Mouse (Mus musculus): ENCODE results near the gene Pik3ip1. TPM values are rescaled to one million over a fixed set of nuclear protein-coding genes. Genes with fewer than 3 reads are reported as not detected.

The Pik3ip1 gene
- polyA plus RNA-seq, 1 experiment from 2014 or later = 7.0 TPM

DNA sequence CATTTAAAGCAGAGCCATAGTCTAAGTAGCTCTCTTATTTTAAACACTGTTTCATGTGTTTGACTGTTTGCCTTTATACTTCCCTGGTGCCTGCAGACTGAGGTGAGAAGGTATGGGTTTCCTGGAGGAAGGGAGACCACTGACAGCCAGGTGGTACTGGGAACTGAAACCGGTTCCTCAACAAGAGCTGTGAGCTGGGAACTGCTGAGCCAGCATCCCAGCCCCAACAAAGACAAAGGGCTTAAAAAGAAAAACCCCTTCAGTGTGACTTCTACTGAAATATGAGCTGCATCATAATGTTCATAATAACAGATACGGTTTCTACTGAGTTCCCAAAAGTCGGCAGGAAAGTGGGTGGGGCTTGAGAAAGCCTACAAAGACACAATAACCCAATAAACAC is 32.7 kb downstream of the Pik3ip1 start:
- no peaks in the 10 kb centered on the region for H3K27me3 ChIP-seq (ENCODE audit: control insufficient read depth, insufficient read depth, low read length)
- H3K9ac ChIP-seq (ENCODE audit: low read depth, low read length) = no peak overlapping the region
- no peak overlapping the region for H3K27ac ChIP-seq (ENCODE audit: low read depth, low read length)
- peaks cover 8% of the 10 kb centered on the region; the same call in 1 of the 2 replicates for H3K36me3 ChIP-seq (ENCODE audit: control insufficient read depth, insufficient read depth, low read length)
- no peak overlapping the region for H3K4me2 ChIP-seq (replicated peaks; ENCODE audit: low read depth, low read length)
- peaks cover 3% of the 10 kb centered on the region; the same call in 1 of the 2 replicates for H3K9me3 ChIP-seq (ENCODE audit: control insufficient read depth, low read length)
- no peaks in the 10 kb centered on the region for H3K4me1 ChIP-seq (ENCODE audit: control insufficient read depth, insufficient read depth, low read length)
- no peak for ATAC-seq (ENCODE audit: low FRiP score, low TSS enrichment)
- H3K4me3 ChIP-seq (ENCODE audit: low read length) = no peak overlapping the region
- 77% methylated on average over 3 of the region's 3 CpGs for WGBS

DNA sequence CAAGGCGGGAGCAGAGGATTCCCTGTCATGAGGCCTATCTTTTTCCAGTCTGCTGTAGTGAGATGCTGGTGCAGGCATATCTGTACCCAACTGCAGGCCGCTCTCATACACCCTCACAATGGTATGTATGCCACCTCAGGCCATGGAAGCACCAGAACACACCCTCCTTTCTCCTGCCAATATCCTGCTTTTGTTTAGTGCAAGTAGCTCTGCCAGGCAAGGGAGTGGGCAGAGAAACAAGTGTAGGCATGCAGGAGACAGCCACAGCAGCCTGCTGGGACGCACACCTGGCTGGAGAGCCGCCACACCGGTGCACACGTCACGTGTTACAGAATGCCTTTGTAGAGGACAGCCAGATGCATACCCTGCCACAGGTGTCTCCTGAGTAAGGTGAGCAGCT is 36.2 kb downstream of the Pik3ip1 start:
- H3K4me1 ChIP-seq (ENCODE audit: control insufficient read depth, insufficient read depth, low read length) = peaks cover 11% of the 10 kb centered on the region; the same call in 1 of the 2 replicates
- H3K9me3 ChIP-seq (ENCODE audit: control insufficient read depth, low read length) = peaks cover 3% of the 10 kb centered on the region; the same call in 1 of the 2 replicates
- H3K4me3 ChIP-seq (ENCODE audit: low read length) = no peak overlapping the region
- no peaks in the 10 kb centered on the region for H3K36me3 ChIP-seq (ENCODE audit: control insufficient read depth, insufficient read depth, low read length)
- no peak overlapping the region for H3K27ac ChIP-seq (ENCODE audit: low read depth, low read length)
- H3K27me3 ChIP-seq (ENCODE audit: control insufficient read depth, insufficient read depth, low read length) = no peaks in the 10 kb centered on the region
- H3K9ac ChIP-seq (ENCODE audit: low read depth, low read length) = no peak overlapping the region
- H3K4me2 ChIP-seq (replicated peaks; ENCODE audit: low read depth, low read length) = no peak overlapping the region
- ATAC-seq (ENCODE audit: low FRiP score, low TSS enrichment) = no peak
- WGBS = 86% methylated on average over 7 of the region's 7 CpGs

DNA sequence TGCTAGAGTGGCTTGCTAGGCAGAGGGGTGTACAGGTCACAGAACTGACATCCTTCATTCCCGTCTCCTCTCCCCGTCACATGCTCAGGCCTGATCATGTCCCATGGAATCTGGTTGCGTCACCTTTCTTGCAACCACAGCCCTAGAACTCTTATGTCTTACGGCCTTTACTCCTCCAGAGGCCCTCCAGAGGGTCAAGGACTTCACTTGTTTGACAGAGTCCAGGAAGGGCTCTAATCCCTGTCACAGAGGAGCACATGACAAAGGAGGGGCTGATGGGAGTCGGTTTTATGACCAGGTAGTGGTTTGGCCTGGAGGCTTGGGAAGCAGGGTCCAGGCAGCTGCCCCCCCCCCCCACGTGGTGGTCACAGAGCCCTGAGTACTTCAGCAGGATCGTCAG is 38.8 kb downstream of the Pik3ip1 start:
- Histone ChIP-seq H3K4me2 (replicated peaks; ENCODE audit: low read depth, low read length) (no peak overlapping the region), H3K27ac (ENCODE audit: low read depth, low read length) (no peak overlapping the region), H3K9me3 (ENCODE audit: control insufficient read depth, low read length) (no peaks in the 10 kb centered on the region), H3K4me3 (ENCODE audit: low read length) (no peak overlapping the region), H3K27me3 (ENCODE audit: control insufficient read depth, insufficient read depth, low read length) (no peaks in the 10 kb centered on the region), H3K4me1 (ENCODE audit: control insufficient read depth, insufficient read depth, low read length) (peaks cover 16% of the 10 kb centered on the region; the same call in 1 of the 2 replicates), H3K9ac (ENCODE audit: low read depth, low read length) (no peak overlapping the region), H3K36me3 (ENCODE audit: control insufficient read depth, insufficient read depth, low read length) (no peaks in the 10 kb centered on the region)
- no peak for ATAC-seq (ENCODE audit: low FRiP score, low TSS enrichment)
- WGBS = 40% methylated on average over 7 of the region's 7 CpGs

DNA sequence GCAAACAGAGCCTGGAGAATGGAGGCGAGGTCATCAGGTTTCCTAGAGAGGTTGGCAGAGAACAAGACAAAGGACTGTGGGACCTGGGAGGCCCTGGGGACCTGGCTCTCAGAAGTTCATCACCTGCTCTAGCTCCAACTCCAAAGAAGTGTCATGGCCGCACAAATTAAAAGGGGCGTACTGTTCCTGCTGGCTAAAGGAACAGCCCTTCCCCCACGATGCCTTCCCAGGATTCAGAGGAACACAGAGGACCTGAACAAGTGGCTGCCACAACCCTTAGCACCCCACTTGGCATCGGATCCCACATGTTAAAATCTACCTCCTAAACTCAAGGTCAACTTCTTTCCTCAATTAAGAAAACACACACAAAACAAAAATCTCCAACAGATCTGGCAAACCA is 39.2 kb downstream of the Pik3ip1 start:
- Histone ChIP-seq H3K27ac (ENCODE audit: low read depth, low read length) (no peak overlapping the region), H3K36me3 (ENCODE audit: control insufficient read depth, insufficient read depth, low read length) (no peaks in the 10 kb centered on the region), H3K4me2 (replicated peaks; ENCODE audit: low read depth, low read length) (no peak overlapping the region), H3K27me3 (ENCODE audit: control insufficient read depth, insufficient read depth, low read length) (no peaks in the 10 kb centered on the region), H3K9ac (ENCODE audit: low read depth, low read length) (no peak overlapping the region), H3K9me3 (ENCODE audit: control insufficient read depth, low read length) (no peaks in the 10 kb centered on the region), H3K4me1 (ENCODE audit: control insufficient read depth, insufficient read depth, low read length) (peaks cover 21% of the 10 kb centered on the region), H3K4me3 (ENCODE audit: low read length) (no peak overlapping the region)
- ATAC-seq (ENCODE audit: low FRiP score, low TSS enrichment) = no peak
- WGBS = 78% methylated on average over 5 of the region's 5 CpGs

DNA sequence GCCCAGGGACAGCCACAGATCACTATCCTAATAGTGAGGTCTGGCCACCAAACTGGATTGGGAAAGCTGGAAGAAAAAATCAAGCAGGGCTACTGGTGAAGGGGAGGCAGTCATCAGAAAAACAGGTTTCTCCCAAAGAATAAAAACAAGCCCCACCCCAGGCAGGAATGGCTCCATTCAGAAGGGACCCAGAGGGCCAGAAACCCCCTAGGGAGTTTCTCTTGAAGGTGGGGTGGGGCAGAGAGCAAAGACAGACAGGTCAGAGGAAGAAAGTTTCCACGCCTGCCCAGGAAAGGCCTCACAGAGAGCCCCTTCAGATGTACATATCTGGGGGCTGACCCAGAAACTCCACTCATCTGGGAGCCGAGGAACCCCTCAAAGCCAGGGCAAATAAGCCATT is 40.0 kb downstream of the Pik3ip1 start:
- Histone ChIP-seq H3K27ac (ENCODE audit: low read depth, low read length) (no peak overlapping the region), H3K27me3 (ENCODE audit: control insufficient read depth, insufficient read depth, low read length) (no peaks in the 10 kb centered on the region), H3K36me3 (ENCODE audit: control insufficient read depth, insufficient read depth, low read length) (no peaks in the 10 kb centered on the region), H3K9ac (ENCODE audit: low read depth, low read length) (peak overlapping the region; percentile 71; the same call in 1 of the 2 replicates), H3K4me2 (replicated peaks; ENCODE audit: low read depth, low read length) (peak overlapping the region; percentile 94; the same call in 1 of the 2 replicates), H3K4me3 (ENCODE audit: low read length) (no peak overlapping the region), H3K4me1 (ENCODE audit: control insufficient read depth, insufficient read depth, low read length) (peaks cover 27% of the 10 kb centered on the region), H3K9me3 (ENCODE audit: control insufficient read depth, low read length) (no peaks in the 10 kb centered on the region)
- ATAC-seq (ENCODE audit: low FRiP score, low TSS enrichment) = no peak
- 83% methylated on average over 2 of the region's 2 CpGs for WGBS

DNA sequence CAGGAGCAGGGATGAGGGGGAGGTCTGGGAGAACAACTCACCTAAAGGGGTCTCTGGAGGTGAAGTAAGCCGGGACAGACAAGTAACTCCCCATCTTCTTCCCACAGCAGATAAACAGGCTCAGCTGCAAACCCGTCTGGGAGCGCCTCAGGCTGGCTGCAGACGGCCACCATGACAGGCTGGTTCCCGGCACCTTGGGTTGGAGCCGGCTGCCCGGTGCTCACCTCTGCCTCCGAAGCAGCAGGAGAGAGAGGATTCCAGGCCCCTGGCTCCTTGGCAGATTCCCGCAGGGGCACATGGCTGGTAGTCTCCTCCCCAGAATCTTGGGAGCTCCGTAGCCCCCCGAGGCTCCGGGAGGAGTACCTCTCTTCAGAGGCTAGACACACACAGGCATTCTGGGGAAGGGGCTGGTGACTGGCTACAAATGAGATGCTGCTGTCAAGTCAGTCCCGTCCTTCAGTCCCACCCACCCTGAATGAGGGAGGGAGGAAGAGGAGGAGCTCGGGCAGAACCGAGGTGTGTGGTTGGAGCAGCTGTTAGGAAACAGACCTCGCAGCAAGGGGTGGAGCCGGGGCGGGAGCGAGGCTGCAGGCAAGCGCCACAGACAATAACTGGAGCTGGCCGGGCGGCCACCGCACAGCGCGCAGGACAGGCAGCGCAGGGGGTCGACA is 40.9 kb downstream of the Pik3ip1 start:
- no peaks in the 10 kb centered on the region for H3K27me3 ChIP-seq (ENCODE audit: control insufficient read depth, insufficient read depth, low read length)
- peak overlapping the region; percentile 94 for H3K4me2 ChIP-seq (replicated peaks; ENCODE audit: low read depth, low read length)
- WGBS = 4% methylated on average over 27 of the region's 27 CpGs
- peak overlapping the region; percentile 53 for H3K4me3 ChIP-seq (ENCODE audit: low read length)
- peaks cover 27% of the 10 kb centered on the region for H3K4me1 ChIP-seq (ENCODE audit: control insufficient read depth, insufficient read depth, low read length)
- no peaks in the 10 kb centered on the region for H3K36me3 ChIP-seq (ENCODE audit: control insufficient read depth, insufficient read depth, low read length)
- H3K9ac ChIP-seq (ENCODE audit: low read depth, low read length) = peak overlapping the region; percentile 71
- H3K9me3 ChIP-seq (ENCODE audit: control insufficient read depth, low read length) = no peaks in the 10 kb centered on the region
- H3K27ac ChIP-seq (ENCODE audit: low read depth, low read length) = no peak overlapping the region
- ATAC-seq (ENCODE audit: low FRiP score, low TSS enrichment) = peak; percentile 93

DNA sequence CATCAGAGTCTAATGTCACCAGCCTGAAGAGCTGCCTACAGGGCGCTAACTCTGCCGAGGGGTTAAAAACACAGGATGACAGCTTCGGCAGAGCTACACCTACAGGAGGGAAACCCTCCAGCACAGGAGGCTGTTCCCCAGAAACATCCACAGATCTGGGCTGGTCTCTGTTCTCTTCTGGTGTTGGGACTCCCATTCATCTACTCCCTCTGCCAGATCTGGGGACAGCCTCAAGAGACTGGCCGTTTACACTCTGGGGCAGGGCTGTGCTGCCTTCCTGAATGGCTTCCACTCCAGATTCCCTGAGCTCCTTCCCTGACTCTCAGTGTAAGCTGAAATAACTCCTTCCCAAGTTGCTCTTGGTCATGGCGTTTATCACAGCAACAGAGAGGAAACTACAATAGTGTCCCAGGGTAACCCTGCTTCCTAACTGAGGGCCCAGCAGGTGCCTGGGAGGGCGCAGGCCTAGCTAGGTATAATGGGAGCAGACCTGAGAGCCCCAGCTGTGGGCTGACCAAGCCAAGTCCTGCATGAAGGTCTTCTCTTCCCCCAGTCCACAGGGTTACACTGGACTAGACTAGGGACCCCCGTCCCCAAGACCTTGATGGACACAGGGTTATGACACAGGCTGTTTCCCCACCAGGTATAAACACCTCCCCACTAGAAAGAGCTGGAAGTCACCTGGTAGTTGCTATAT is 41.5 kb downstream of the Pik3ip1 start:
- ATAC-seq (ENCODE audit: low FRiP score, low TSS enrichment) = 0 out of 2 replicates have a peak, but pooled peaks have one; percentile 0
- peaks cover 27% of the 10 kb centered on the region for H3K4me1 ChIP-seq (ENCODE audit: control insufficient read depth, insufficient read depth, low read length)
- no peaks in the 10 kb centered on the region for H3K9me3 ChIP-seq (ENCODE audit: control insufficient read depth, low read length)
- no peaks in the 10 kb centered on the region for H3K36me3 ChIP-seq (ENCODE audit: control insufficient read depth, insufficient read depth, low read length)
- no peaks in the 10 kb centered on the region for H3K27me3 ChIP-seq (ENCODE audit: control insufficient read depth, insufficient read depth, low read length)
- peak overlapping the region; percentile 53 for H3K4me3 ChIP-seq (ENCODE audit: low read length)
- H3K27ac ChIP-seq (ENCODE audit: low read depth, low read length) = no peak overlapping the region
- peak overlapping the region; percentile 71 for H3K9ac ChIP-seq (ENCODE audit: low read depth, low read length)
- 19% methylated on average over 7 of the region's 7 CpGs for WGBS
- H3K4me2 ChIP-seq (replicated peaks; ENCODE audit: low read depth, low read length) = peak overlapping the region; percentile 94

DNA sequence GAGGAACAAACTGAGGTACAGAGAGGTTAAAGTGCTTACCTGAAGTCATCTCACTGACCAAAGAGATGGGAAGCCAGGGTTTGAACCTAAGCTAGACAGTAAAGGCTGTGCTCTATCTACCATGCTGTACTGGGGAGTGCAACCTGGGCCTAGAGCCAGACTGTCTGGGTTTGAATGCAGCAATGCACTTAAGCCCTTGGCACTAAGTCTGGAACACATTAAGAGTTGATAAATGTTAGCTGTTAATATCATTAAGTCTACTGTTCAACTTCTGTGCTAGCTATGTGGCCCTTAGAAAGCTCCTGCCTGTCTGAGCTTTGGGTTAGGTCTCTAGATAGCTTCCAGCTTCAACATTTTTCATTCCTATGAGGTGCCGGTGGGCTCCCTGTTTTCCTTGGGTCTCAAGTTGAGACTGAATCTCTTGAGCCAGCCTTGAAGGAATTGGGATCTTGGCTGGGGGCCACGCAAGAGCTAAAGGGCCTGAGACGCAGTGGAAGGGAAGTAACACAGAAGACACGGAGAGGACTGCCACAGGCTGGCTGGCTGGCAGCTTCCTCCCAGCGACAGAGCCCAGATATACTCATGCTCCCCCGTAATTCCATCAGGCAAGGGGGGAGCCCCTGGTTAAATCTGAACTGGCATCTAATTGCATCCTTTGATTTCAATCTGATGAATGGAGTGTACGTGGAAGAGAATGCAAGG is 43.5 kb downstream of the Pik3ip1 start:
- WGBS = 32% methylated on average over 7 of the region's 7 CpGs
- Histone ChIP-seq H3K4me2 (replicated peaks; ENCODE audit: low read depth, low read length) (peak overlapping the region; percentile 15; the same call in 1 of the 2 replicates), H3K9ac (ENCODE audit: low read depth, low read length) (no peak overlapping the region), H3K27ac (ENCODE audit: low read depth, low read length) (peak overlapping the region; percentile 68; the same call in 1 of the 2 replicates), H3K9me3 (ENCODE audit: control insufficient read depth, low read length) (no peaks in the 10 kb centered on the region), H3K4me3 (ENCODE audit: low read length) (no peak overlapping the region), H3K4me1 (ENCODE audit: control insufficient read depth, insufficient read depth, low read length) (peaks cover 27% of the 10 kb centered on the region), H3K27me3 (ENCODE audit: control insufficient read depth, insufficient read depth, low read length) (no peaks in the 10 kb centered on the region), H3K36me3 (ENCODE audit: control insufficient read depth, insufficient read depth, low read length) (no peaks in the 10 kb centered on the region)
- ATAC-seq (ENCODE audit: low FRiP score, low TSS enrichment) = no peak
